Mouse (Mus musculus) ovary, postnatal 14 days (tissue): ENCODE measurements around the gene Ablim1.

Experiments
- DNase-seq: peaks from one replicate; pipeline ENCODE4 v3.0.0; 2022; ENCODE audit warnings: low spot score

Gene Ablim1

DNA sequence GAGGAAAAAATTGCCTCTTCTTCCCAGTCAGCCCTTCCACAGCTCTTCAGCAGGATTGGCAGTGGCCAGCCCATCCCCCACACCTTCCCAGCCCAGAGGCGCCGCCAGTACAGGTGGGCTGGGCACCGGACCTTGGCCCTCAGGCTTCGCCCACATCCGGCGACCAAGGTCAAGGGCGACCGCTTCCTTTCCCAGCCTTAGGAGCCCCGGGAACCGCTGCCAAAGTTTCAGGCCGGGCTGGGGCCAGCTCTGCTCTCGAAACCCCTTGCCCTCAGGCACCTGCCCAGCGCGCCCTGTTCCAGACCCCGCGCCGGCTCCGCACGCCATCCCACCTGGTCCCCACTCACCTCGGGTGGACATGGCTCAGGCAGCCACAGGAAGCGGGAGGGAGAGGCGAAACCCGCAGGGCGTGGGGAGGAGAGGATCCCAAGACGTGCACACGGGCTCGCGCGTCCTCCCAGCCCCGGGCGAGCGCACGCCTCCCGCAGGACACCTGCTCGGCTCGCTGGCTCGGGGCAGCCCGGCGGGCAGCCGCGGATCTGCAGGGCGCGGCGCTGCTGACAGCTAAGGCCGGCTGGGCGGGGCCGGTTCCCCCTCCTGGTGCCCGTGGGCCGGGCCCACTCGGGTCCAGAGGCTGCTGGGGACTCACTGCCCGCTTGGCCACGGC lies at the start of gene Ablim1:
Ablim1 (minus strand) TSS at position 574 of the 667 bp plus-strand sequence.
- peak; percentile 19 for DNase-seq

DNA sequence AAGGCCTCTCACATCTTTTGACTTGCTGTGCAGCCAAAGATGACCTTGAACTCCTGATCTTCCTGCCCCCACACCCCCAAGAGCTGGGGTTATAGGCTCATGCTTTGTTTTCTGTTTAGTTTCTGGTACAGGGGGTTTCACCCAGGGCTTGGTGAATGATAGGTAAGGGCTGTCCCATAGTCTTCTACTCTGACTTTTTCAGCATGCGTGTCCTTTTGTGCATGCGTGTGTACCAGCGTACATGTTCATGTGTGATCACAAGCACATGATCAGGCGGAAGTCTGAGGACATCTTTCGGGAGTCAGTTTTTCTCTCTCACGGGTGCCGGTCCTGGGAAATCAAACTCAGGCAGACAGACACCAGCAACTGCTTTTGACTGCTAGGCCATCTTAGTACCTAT lies 48.8 kb upstream of the Ablim1 start:
- no peak for DNase-seq

DNA sequence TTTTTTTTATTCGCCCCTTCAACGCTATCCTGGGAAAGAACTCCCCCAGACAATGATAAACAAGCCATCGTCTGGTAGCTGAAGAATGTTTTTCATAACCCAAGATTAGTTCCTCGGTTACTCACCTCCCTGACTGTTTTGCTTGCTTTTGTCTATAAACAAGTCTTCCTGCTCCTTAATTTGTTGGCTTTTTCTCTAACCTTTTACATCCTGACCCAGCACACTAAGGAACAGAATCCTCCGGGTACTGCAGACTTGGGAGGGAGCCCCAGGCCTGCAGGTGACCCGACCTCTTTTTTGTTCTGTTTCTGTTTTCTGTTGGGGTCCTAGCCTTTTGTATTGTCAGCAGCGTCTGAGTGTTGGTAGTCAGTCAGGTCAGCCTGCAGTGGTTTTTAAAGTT lies 48.4 kb upstream of the Ablim1 start:
- DNase-seq = no peak

DNA sequence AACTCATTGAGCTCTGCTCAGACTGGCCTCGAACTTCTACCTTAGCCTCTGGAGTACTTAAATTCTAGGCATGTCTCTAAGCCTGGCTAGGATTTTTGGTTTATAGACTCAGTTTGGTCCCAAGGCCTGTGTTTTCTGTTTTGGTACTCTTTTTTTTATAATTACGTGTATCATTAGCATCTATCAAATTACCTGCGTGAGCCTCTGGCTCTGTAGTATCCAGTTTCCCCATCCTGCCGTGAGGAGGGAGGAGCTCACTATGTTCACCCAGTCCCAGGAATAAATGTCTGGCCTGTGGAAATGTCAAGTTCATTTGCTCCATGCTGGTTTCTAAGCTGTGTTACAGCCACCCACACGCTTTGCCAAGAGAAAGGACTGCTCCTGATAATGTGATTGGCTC lies 47.9 kb upstream of the Ablim1 start:
- DNase-seq = no peak

DNA sequence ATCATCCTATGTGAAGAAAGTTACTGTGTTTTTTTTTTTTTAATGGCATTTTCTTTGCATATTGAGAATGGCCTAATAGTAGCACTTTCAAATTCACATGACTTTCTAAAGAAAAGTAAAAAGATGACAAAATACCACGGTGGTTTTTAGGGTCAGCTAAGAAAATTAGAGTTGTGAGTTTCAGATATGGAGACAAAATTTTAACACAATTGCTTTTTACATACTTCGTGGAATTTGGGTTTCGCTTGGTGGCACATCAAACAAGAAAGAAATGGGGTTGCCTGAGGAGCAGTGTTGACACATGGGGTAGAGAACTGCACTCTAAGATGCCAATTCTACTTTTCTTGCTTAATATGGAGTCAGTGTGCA lies 47.2 kb upstream of the Ablim1 start:
- no peak for DNase-seq

DNA sequence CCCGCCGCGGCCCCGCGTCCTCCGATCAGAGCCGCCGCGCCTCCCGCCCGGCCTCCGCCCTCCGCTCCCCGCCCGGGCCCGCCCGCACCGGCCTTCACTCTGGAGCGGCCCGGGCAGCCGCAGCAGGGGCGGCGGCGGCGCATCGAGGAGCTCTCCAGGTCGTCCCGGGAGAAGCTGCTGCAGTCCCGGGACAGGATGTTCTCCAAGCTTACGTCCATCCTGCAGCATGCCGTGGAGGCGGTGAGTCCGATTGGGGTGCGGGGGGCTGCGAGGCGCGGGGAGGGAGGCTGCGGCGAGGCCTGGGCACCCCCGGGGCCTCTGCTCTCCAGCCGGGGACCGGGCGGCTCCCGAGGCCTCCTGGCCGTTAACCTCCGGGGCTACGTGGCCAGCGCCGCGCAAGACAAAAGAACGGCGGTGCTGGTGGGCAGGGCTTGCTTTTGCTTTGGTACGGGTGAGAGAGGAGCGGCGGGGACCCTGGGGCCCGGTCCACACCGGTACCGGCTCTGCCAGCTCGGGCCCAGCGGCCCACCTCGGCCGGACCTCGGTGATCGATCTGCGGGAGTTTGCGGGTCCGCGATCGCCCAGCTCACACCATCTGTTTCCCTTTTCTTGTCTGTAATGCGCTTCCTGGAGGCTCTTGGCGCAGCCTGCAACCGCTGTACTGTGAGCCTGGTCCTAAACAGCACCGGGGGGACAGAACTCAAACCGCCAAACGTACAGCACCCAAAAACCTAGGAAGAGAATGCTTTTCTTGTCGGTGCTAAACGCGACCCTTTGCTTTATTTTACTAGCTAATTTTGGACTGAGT lies 46.6 kb upstream of the Ablim1 start:
- DNase-seq = peak; percentile 41

DNA sequence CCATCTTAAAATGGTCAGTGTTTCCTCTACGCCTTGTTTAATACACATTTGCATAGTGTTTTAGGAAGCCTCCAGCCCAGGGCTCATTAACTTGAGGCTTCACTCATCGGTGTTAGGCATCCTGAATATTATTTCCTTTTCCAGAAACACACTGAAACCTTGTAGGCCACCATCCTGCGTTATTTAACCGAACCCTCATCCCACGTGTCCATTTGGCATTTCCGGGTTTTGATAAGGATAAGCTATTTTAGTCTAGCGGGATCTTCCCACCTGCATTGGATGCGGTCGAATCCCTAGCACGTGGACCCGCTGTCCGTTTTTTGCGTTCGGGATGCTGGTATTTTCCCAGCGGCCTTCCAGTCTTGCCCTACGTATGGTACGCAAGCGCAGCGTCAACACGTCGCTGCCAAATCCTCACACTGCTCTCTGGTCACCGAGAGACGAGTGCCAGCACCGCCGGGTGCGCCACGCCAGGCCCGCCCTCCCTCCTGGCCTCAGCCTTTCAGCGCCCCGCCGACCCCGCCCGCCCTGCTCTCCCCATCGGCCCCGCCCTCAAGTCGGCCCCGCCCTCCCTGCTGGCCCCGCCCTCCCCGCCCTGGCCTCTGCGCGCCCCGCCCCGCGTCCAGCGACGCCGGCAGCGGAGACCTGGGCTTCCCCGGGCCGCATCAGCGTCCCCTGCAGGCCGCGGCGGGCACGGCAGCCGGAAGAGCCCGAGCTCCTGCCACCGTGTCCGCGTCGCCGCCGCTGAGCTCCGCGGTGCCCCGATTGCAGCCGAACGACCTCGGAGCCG lies 45.8 kb upstream of the Ablim1 start, which contains the start of gene Fam160b1:
Fam160b1 (plus strand) TSS at position 340 of the 790 bp plus-strand sequence.
- DNase-seq = peak; percentile 92

DNA sequence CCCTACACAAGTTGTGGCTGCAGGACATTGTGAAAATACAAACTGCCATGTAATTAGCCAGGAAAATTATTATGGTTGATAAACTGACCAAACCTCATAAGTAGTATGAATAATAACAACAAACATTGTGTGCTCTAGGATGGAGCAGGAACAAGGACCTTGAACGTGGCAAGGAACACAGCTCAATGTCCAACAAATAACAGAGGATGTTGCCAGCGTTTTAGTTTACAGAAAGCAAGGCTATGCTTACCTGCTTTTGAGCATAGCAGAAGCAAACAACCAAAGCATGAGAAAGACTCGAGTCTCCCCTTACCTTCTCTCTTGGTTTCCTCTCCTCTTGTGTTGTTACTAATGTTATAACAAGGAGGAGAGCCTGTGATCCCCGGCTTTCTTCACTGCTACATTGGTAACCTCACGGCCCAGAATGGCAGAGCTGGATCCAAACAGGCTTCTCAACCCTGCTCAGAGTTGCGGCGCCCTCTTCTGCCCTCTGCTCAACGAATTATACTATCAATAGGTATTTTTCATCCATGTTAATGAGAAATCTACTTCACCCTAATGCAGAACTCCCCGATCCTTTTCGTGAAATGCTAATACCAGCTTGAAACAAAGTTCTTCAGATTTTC lies 45.1 kb upstream of the Ablim1 start:
- DNase-seq = no peak

DNA sequence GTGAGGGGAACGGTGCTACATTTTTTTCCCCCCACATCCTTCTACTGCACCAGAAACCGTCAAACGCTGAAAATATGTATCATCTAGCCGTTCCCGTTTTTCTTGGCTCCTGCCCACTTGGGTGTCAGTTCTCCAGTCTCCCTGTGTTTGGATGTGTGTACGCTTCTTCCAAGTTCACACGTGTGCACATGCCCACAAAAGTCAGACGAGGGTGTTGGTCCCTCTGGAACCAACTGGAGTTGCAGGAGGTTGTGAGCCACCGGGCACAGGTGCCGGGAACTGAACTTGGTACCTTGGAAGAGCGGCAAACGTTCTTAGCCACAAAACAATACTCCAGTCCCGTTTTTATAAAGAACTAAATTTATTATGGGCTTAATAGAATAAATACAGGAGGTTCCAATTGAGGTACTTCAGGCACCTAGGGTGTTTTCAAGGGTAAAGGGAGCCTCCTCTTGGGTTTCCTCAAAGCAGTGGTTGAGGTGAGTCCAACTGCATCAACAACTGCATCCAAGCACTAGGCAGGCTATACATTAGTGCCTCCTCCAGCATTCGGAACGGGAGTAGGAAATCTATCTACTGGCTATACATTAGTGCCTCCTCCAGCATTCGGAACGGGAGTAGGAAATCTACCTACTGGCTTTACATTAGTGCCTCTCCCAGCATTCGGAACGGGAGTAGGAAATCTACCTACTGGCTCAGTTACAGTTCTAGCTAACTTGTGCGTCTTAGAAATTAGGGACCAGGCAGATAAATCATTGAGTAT lies 44.3 kb upstream of the Ablim1 start:
- no peak for DNase-seq

DNA sequence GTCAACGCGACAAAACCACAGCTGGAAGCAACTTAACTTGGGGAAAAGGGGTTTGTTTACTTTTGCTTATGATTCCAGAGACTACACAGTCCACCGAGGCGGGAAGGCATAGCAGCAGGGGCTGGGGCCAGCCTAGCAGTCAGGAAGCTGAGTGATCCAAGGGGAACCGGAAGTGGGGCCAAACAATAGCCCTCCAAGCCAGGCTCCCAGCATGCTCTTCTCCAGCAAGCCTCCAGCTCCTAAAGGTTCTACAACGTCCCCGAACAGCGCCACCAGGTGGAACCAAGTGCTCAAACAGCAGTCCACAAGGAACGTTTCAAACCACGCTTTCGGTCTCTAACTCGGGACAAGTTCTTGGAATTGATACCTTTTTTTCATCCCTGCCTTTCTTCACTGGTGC lies 43.6 kb upstream of the Ablim1 start:
- peak; percentile 33 for DNase-seq

DNA sequence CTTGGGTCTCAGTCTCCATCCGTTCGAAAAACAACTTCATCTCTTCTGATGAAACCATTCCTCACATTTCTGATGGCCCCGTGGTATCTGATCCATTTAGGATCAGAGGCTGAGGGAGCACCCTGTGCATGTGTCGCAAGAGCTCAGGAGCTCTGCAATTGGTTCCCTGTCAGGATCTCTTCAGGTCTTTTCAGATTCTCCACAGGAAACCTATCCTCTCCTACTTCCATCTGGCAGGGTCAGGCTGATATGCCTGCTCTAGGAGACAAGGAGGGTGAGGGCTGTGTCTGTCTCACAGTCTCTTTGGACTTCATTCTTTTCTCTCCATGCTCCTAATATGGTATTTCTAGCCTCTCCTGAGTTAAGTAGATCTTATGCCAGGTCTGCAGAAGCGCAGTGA lies 43.1 kb upstream of the Ablim1 start:
- DNase-seq = no peak

DNA sequence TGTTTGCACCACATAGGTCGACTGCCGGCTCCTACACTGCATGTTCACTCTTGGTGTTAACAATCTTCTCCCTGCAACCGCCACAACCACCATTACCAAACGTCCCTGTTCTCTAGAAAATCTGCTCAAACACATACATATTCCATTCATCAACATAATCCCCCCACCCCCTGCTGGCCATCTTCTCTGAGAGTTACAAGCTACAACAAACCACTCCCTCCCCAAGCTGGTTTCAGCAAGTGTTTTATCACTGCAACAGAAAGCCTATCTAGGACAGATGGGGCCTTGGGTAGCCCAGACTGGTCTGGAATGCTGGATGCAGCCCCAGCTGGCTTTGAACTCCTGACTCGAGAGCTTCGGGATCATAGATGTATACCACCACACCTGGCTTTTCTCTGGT lies 42.5 kb upstream of the Ablim1 start:
- no peak for DNase-seq

DNA sequence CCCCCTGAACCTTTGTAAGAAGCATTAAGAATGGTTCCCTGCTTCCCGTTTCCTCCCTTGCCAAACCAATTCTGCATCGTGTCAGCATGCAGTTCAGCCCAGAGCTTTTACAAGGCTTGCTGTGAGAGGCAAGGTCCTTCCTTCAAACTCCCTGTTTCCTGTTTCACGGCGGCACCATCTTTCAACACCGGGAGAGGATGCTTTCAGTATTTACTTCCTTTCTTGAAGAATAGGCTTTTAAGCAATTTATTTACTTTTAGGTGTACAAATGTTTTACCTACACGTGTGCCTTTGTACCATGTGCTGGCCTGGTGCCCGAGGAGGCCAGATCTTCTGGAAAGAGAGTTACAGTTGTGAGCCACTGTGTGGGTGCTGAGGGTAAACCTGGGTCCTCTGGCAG lies 41.6 kb upstream of the Ablim1 start:
- DNase-seq = no peak

DNA sequence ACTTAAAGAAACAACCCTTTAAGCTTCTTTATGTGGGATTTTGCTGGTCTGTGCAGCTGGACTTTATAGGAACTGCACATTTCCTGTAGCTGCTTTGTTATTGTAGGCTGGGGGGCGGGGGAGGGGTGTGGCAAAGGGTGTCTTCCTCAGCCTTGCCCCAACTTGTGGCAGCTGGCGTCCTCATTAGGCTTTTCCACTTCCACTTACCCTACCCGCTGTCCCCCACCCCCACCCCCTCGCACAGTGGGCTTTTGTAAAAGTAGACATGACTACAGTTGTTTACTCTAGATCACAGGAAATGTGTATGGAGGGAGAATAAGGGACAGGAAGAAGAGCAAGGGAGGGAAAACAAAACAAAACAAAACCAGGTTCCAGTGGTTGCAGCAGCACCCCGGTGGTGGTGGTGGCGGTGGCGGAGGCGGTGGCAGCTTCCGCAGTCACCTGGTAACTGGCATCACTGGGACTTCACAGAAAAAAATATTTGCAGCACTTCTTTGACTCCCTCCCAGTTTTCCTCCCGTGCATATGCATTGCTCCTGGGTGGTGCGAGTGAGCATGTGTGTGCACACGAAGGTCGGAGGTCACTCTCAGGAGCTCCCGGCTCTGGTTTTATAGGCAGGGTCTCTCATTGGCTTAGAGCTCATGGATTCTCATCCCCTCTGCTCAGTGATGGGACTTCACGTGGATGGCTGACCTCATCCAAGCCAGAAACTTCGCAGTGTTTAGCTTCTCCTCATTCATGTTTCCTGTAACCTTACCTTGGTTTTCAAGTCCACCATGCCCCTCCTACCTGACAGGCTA lies 40.9 kb upstream of the Ablim1 start:
- no peak for DNase-seq

DNA sequence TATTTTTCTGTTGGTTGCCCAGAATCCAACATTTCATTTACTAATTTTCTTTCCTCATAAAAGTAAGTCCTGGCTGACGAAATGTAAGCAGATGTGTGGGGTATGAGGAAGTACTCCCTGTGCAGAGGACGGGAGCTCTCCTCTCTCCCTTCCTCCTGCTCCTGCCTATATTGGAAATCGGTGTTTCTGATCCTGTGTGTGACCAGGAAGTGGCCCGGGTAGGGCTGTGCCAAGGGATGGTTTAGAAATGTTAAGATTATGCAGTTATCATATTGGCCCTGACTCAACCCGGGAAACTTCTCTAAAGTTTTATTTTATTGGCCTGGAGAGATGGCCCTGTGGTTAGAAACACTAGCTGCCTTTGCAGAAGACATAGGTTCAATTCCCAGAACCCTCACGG lies 40.0 kb upstream of the Ablim1 start:
- no peak for DNase-seq

DNA sequence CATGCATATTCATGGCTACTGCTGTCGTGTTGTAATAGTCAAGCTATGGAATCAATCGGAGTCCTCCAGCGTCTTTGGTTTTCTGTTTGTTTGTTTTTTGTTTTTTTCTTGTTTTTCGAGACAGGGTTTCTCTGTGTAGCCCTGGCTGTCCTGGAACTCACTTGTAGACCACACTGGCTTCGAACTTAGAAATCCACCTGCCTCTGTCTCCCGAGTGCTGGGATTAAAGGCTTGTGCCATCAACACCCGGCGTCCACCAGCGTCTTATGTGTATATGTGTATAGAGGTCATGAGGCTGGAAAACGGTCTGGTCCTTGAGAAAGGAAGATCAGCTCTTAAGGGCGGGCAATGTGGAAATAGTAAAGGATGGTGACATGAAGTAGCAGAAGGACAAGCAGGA lies 39.3 kb upstream of the Ablim1 start:
- DNase-seq = no peak

DNA sequence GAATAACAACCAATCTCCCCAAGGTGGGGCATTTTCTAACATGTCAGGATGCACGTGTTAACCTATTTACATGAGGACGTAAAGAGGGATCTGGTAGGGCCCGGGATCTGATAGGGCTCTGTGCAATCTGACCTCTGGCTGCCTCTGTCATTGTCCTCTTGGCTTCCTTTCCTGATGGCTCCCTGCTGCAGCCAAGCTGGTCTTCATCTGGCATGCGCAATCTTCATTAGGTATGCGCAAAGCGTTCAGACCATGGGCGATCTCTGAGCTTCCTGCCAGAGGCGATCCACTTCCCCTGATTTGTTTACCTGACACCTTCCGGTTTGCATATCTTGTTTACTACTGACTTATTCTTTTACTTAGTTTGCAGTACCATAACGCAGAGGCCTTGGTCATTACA lies 38.5 kb upstream of the Ablim1 start:
- DNase-seq = no peak

DNA sequence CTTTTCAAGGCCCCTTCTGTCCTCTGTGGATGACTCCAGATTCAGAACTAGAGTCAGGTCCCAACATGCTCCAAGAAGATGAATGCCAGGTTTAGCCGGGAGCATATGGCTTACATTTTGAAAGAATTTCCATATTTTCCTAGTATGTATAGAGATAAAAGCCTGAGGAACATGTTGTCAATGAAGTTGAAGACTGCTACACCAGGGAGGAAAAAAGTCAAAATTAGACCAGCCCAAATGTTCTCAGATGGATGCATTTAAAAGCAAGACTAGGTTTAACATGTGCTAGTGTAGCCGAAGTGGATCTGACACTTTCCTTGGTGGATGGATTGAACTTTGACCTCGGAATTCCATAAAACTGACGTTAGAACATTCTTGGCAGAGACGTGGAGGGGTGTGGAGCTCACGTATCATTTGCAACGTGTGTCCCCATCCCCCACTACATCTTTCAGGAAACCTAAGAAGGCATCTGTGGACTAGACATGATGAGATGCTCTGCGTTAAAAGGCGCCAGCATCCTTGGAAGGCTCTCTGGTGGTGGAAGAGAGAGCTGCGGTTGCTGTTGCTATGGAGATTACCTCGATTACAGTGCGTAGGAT lies 37.7 kb upstream of the Ablim1 start:
- no peak for DNase-seq

DNA sequence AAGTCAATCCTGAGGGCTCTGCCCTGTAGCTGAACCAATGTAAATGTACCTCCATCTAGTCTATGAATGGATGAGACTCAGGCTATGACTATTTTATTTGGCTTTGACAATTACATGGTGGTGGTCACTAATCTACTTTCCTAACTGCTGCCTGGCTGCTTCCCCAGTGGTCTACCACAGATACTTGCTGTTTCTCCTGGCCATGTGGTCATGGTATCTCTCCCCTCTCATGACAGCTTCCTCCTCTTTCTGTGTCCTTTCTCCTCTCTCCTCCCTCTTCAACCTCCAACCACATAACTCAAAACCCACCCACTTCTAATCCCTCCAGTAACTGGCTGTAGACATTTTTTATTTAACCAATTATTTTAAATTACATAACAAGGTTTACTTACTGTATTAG lies 34.4 kb upstream of the Ablim1 start:
- no peak for DNase-seq

DNA sequence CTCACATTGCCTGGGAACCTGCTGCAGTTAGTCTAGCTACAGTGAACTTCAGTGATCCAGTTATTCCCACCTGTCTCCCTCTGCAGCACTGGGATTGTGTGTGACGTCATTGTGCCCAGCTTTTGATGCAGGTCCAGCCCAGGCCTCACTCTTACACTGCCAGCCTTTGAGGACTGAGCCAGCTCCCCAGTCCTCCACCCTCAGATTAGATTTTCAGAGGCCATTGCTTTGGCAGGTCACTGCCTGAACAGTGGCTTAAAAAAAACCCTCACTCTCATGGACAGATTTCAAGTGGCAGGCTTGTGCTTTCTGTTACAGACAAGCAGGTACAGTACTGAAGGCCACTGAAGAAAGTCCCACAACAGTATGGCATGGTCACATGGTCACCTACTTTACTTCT lies 30.0 kb upstream of the Ablim1 start:
- no peak for DNase-seq
